Mouse (Mus musculus): Measurements from ENCODE around the gene Rtn2. TPM values are rescaled to one million over a fixed set of nuclear protein-coding genes. Genes with fewer than 3 reads are reported as not detected.
A peak's percentile ranks its signal among the peaks of the same experiment; 100 is the strongest.

The Rtn2 gene
- total and polyA plus RNA-seq, 2 experiments, result 0.62 to 0.65 TPM

DNA sequence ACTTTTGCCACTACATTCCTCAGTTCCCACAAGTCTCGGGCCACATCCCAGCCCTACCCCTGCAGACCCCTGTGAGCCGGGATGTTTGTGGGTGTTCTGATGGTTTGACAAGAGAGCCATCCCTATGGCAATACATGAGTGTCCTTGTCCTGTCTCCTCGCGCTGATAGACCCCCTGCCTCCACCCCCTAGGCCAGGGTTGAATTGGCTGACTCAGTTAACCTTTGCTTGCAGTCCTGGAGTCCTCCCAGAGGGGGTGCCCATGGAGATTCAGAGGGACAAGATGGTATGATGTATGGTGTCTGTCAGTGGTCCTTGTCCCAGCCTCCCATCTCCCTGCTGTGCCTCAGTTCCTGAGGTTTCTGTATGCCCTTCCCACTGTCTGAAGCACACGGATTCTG, 31.6 kb downstream of the Rtn2 start:
- WGBS, result 60% methylated on average over 5 of the region's 5 CpGs
- TF ChIP-seq POLR2A (IDR thresholded peaks at IDR 0.05; ENCODE audit: extremely low read depth, insufficient read depth, low read length), result no peak
- TF ChIP-seq CTCF (IDR thresholded peaks at IDR 0.05; ENCODE audit: low read depth, low read length), result no peak
- no peak for DNase-seq (ENCODE audit: extremely low read depth, low read depth, low spot score)
- Histone ChIP-seq H3K4me1 (ENCODE audit: control insufficient read depth, insufficient read depth, low read length) (peaks cover 1% of the 10 kb centered on the region; the same call in 1 of the 2 replicates), H3K9ac (ENCODE audit: low read depth, low read length) (no peak overlapping the region), H3K27me3 (ENCODE audit: control insufficient read depth, insufficient read depth, low read length) (no peaks in the 10 kb centered on the region), H3K4me3 (ENCODE audit: insufficient read depth, low read depth, low read length) (no peak overlapping the region), H3K79me2 (ENCODE audit: control insufficient read depth, insufficient read depth, low read length) (no peaks in the 10 kb centered on the region), H3K27ac (replicated peaks; ENCODE audit: insufficient read depth, low read depth, low read length) (no peak overlapping the region), H3K36me3 (ENCODE audit: control insufficient read depth, insufficient read depth, low read length) (no peaks in the 10 kb centered on the region)

DNA sequence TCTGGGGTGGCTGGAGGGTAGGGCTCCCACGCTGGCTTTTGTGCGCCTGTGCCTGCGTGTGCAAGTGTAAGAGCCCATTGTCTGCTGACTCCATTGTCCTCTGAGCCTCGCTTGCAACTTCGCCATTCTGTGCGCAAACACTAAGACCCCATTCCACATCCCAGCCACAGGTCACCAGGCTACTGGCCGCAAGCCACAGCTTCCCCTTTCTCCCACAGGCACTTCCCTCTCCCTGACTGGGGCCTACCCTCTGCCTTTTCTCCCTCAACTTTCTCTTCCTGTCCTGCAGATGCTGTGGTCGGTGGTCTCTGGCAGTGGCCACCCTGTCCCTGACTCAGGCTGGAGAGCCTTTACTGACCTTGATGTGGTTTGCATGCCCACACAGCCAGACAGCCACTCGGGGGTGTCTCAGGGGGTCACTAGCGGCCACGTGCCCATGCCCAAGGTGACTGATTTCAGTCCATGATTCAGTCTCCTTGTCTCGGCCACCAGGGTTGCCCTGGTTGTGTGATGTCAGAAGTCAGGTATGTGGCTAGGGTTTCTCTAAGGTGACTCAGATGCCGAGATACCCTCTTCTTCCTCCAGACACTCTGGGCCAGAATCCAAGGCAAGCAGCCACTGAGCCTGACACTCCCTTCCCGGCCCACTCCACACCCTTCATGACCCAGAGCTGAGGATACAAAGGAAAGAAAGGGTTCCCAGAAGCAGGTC, 34.2 kb downstream of the Rtn2 start:
- Histone ChIP-seq H3K36me3 (ENCODE audit: control insufficient read depth, insufficient read depth, low read length) (no peaks in the 10 kb centered on the region), H3K9ac (ENCODE audit: low read depth, low read length) (no peak overlapping the region), H3K4me3 (ENCODE audit: insufficient read depth, low read depth, low read length) (no peak overlapping the region), H3K4me1 (ENCODE audit: control insufficient read depth, insufficient read depth, low read length) (no peaks in the 10 kb centered on the region; the same call in 1 of the 2 replicates), H3K79me2 (ENCODE audit: control insufficient read depth, insufficient read depth, low read length) (no peaks in the 10 kb centered on the region), H3K27me3 (ENCODE audit: control insufficient read depth, insufficient read depth, low read length) (no peaks in the 10 kb centered on the region), H3K27ac (replicated peaks; ENCODE audit: insufficient read depth, low read depth, low read length) (no peak overlapping the region)
- no peak for DNase-seq (ENCODE audit: extremely low read depth, low read depth, low spot score)
- 74% methylated on average over 14 of the region's 14 CpGs for WGBS
- TF ChIP-seq POLR2A (IDR thresholded peaks at IDR 0.05; ENCODE audit: extremely low read depth, insufficient read depth, low read length), result no peak
- no peak for TF ChIP-seq CTCF (IDR thresholded peaks at IDR 0.05; ENCODE audit: low read depth, low read length)

DNA sequence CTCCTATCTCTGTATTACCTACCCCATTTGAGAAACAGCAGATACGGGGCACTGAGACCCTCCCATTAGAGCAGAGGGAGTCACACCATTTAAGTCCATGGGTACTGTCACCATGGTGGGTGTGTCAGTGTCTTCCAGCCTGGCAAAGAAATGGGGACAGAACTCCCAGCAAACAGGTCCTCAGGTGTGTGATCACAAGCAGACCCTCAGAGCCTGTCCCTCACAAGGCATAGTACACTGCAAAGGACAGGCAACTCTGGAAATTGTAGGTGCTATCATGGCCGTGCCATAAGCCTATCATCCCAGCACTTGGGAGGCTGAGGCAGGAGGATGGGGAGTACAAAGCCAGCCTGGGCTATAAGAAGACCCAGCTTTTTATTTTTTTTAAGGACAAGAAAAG, 35.8 kb downstream of the Rtn2 start:
- no peak overlapping the region for H3K4me3 ChIP-seq (ENCODE audit: insufficient read depth, low read depth, low read length)
- TF ChIP-seq POLR2A (IDR thresholded peaks at IDR 0.05; ENCODE audit: extremely low read depth, insufficient read depth, low read length), result no peak
- TF ChIP-seq CTCF (IDR thresholded peaks at IDR 0.05; ENCODE audit: low read depth, low read length), result no peak
- WGBS, result 77% methylated on average over 2 of the region's 2 CpGs
- H3K27ac ChIP-seq (replicated peaks; ENCODE audit: insufficient read depth, low read depth, low read length), result no peak overlapping the region
- no peaks in the 10 kb centered on the region for H3K27me3 ChIP-seq (ENCODE audit: control insufficient read depth, insufficient read depth, low read length)
- H3K9ac ChIP-seq (ENCODE audit: low read depth, low read length), result no peak overlapping the region
- no peaks in the 10 kb centered on the region; the same call in 1 of the 2 replicates for H3K4me1 ChIP-seq (ENCODE audit: control insufficient read depth, insufficient read depth, low read length)
- H3K36me3 ChIP-seq (ENCODE audit: control insufficient read depth, insufficient read depth, low read length), result no peaks in the 10 kb centered on the region
- DNase-seq (ENCODE audit: extremely low read depth, low read depth, low spot score), result no peak
- H3K79me2 ChIP-seq (ENCODE audit: control insufficient read depth, insufficient read depth, low read length), result no peaks in the 10 kb centered on the region

GRCm38 (mm10) chr7:19318676-19319075, 36.3 kb downstream of the Rtn2 start:
- Histone ChIP-seq H3K4me3 (ENCODE audit: insufficient read depth, low read depth, low read length) (no peak overlapping the region), H3K27ac (replicated peaks; ENCODE audit: insufficient read depth, low read depth, low read length) (no peak overlapping the region), H3K36me3 (ENCODE audit: control insufficient read depth, insufficient read depth, low read length) (no peaks in the 10 kb centered on the region), H3K4me1 (ENCODE audit: control insufficient read depth, insufficient read depth, low read length) (no peaks in the 10 kb centered on the region; the same call in 1 of the 2 replicates), H3K79me2 (ENCODE audit: control insufficient read depth, insufficient read depth, low read length) (no peaks in the 10 kb centered on the region), H3K9ac (ENCODE audit: low read depth, low read length) (no peak overlapping the region), H3K27me3 (ENCODE audit: control insufficient read depth, insufficient read depth, low read length) (no peaks in the 10 kb centered on the region)
- no peak for DNase-seq (ENCODE audit: extremely low read depth, low read depth, low spot score)
- whole genome bisulfite sequencing, result 85% methylated on average over 7 of the region's 7 CpGs
- TF ChIP-seq POLR2A (IDR thresholded peaks at IDR 0.05; ENCODE audit: extremely low read depth, insufficient read depth, low read length), result no peak
- no peak for TF ChIP-seq CTCF (IDR thresholded peaks at IDR 0.05; ENCODE audit: low read depth, low read length)

DNA sequence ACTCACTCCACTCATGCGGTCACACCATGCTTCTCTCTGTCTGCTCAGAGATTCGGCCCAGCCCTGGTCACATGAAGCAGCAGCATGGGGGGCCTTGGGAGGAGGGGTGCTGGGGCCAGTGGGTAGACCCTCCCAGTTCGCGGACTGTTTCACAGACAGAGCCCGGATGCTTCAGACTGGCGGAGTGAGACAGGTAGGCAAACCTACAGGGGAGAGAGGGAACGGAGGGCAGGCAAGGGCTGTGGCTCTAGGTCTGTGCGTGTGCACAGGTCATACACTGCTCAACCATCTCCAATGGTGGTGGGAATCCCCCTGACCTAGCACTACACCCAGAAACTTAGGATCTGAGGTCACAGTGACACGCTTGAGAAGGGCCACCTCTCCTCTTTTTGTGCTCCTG, 37.0 kb downstream of the Rtn2 start:
- no peaks in the 10 kb centered on the region; the same call in 1 of the 2 replicates for H3K4me1 ChIP-seq (ENCODE audit: control insufficient read depth, insufficient read depth, low read length)
- H3K27me3 ChIP-seq (ENCODE audit: control insufficient read depth, insufficient read depth, low read length), result no peaks in the 10 kb centered on the region
- no peak for TF ChIP-seq POLR2A (IDR thresholded peaks at IDR 0.05; ENCODE audit: extremely low read depth, insufficient read depth, low read length)
- TF ChIP-seq CTCF (IDR thresholded peaks at IDR 0.05; ENCODE audit: low read depth, low read length), result no peak
- no peak overlapping the region for H3K27ac ChIP-seq (replicated peaks; ENCODE audit: insufficient read depth, low read depth, low read length)
- peak overlapping the region; percentile 52; the same call in 1 of the 2 replicates for H3K4me3 ChIP-seq (ENCODE audit: insufficient read depth, low read depth, low read length)
- WGBS, result 44% methylated on average over 9 of the region's 9 CpGs
- H3K9ac ChIP-seq (ENCODE audit: low read depth, low read length), result peak overlapping the region; percentile 54; the same call in 1 of the 2 replicates
- no peak for DNase-seq (ENCODE audit: extremely low read depth, low read depth, low spot score)
- H3K36me3 ChIP-seq (ENCODE audit: control insufficient read depth, insufficient read depth, low read length), result no peaks in the 10 kb centered on the region
- H3K79me2 ChIP-seq (ENCODE audit: control insufficient read depth, insufficient read depth, low read length), result no peaks in the 10 kb centered on the region

- TF ChIP-seq CTCF (IDR thresholded peaks at IDR 0.05; ENCODE audit: low read depth, low read length), result peak; percentile 31
- no peak for TF ChIP-seq POLR2A (IDR thresholded peaks at IDR 0.05; ENCODE audit: extremely low read depth, insufficient read depth, low read length)
- DNase-seq (ENCODE audit: extremely low read depth, low read depth, low spot score), result peak; percentile 80
- H3K4me1 ChIP-seq (ENCODE audit: control insufficient read depth, insufficient read depth, low read length), result no peaks in the 10 kb centered on the region; the same call in 1 of the 2 replicates
- H3K27me3 ChIP-seq (ENCODE audit: control insufficient read depth, insufficient read depth, low read length), result no peaks in the 10 kb centered on the region
- H3K4me3 ChIP-seq (ENCODE audit: insufficient read depth, low read depth, low read length), result peak overlapping the region; percentile 52; the same call in 1 of the 2 replicates
- no peaks in the 10 kb centered on the region for H3K79me2 ChIP-seq (ENCODE audit: control insufficient read depth, insufficient read depth, low read length)
- H3K27ac ChIP-seq (replicated peaks; ENCODE audit: insufficient read depth, low read depth, low read length), result no peak overlapping the region
- under 1% methylated on average over 41 of the region's 41 CpGs for WGBS
- no peaks in the 10 kb centered on the region for H3K36me3 ChIP-seq (ENCODE audit: control insufficient read depth, insufficient read depth, low read length)
- H3K9ac ChIP-seq (ENCODE audit: low read depth, low read length), result peak overlapping the region; percentile 54
Measured at GRCm38 (mm10) chr7:19319906-19320305, 37.5 kb downstream of the Rtn2 start.
